Mouse (Mus musculus) mature B cell (primary cell): Measurements from ENCODE around the gene Gm10320.

Source experiments
- in situ Hi-C: fragments of 300-500 bp; cut with MboI; formaldehyde crosslinking; loops from 2 replicates; pipeline ENCODE4 v1.14.3; 2019

The Gm10320 gene

DNA sequence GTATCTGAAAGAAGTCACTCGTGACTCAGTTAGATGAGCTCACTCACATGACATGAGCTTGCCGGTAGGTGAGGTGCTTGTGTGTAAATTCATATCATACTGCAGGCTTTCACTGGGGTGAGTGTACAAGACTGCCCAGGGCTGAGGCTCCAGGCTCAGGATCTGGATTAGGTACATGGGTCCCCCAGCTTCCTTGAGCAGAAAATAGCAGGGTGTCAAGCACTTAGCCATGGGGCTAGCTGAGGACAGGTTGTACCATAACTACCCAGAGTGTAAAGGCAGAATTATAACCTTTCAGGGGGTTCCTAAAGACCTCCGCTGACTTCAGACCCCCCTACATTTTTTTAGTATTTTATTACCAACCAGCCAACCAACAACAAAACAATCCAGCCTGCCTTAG, at the start of gene Gm10320:
TSS of gene Gm10320 (minus strand) at position 93 of the 400 bp plus-strand sequence.
- in situ Hi-C loops: no loop called here

DNA sequence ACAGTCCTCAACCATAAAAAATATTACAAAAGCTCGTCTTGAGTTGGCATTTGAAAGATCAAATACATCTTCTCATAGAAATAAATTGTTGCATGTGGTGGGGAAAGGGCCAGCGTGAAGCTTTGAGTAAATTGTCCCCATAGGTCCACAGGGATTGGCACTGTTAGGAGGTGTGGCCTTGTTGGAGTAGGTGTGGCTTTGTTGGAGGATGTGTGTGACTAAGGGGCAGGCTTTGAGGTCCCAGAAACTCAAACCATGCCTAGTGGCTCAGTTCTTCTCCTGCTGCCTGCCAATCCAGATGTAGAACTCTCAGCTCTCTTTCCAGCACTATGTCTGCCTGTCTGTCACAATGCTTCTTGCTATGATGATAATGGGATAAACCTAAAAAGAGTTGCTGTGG, 49.8 kb upstream of the Gm10320 start:
- in situ Hi-C loops: no loop called here

DNA sequence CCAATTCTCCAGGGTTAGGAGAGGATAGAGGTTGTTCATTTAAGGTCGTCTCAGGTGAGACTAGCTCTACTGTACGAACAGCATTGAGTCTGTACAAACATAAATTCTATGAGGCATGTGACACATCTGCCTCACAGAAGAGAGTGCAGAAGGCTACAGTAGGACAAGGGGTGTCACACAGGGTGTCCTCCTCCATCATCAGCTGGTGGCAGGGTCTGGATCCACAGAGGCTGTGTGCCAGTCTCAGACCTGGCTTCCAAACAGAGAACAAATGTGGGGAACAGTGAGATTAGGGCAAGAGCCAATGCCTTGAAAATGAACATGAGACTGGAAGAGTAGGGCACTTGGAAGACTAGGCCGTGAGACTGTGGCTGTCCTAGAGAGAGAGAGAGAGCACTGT, 48.4 kb upstream of the Gm10320 start:
- in situ Hi-C loops: no loop called here

DNA sequence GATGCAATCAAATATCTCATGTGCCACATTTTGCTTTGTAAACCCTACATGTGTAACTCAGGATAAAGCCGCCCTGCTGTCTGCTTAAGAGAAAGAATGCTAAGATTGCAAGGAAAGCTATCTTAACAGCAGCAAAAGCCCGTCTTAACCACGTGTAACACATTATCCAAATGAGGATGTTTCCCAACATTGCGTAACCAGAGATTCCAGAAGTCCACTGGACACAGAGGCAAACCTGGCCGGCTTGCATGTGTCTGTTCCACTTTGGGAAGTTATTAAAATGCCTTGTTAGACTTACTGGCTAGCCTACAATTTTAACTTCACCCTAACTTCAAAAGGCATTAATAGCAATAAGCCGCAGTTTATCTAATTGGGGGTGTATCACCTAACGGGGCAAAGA, 47.5 kb upstream of the Gm10320 start:
- in situ Hi-C loops: no loop called here

DNA sequence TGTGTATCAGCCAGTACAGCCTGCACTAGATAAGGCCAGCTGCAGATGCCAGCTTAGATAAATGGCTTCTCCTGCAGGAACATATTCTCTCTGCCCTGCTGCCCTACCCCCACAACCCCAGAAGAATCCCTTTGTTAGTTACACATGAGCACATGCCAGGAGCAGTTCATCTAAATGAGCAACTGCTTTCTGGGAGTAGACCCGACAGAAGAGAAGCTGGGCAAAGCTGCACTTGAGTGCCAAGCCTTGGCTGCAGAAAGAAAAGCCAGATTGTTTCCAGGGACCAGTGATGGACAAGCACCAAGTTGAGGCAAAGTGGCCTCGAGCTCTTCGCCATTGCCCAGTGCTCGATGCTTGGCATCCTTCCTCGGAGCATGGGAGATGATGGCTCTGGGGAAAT, 46.8 kb upstream of the Gm10320 start:
- in situ Hi-C loops: no loop called here

DNA sequence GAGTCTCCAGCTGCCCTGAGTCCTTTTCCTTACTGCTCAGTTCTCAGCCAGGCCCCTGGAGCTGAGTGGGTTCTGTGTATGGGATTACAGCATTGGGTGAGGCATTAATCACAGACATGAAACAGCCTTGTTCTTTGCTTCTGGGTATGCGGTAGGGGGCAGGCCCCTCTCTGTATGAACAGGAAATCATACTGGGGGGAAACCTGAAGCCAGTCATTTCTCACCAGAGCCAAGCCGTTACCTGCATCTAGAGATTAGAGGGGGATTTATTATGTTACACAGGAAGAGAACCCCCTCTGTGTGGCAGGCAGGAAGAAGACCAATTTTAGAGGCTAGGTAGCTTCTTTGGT, 43.1 kb upstream of the Gm10320 start:
- in situ Hi-C loops: no loop called here

DNA sequence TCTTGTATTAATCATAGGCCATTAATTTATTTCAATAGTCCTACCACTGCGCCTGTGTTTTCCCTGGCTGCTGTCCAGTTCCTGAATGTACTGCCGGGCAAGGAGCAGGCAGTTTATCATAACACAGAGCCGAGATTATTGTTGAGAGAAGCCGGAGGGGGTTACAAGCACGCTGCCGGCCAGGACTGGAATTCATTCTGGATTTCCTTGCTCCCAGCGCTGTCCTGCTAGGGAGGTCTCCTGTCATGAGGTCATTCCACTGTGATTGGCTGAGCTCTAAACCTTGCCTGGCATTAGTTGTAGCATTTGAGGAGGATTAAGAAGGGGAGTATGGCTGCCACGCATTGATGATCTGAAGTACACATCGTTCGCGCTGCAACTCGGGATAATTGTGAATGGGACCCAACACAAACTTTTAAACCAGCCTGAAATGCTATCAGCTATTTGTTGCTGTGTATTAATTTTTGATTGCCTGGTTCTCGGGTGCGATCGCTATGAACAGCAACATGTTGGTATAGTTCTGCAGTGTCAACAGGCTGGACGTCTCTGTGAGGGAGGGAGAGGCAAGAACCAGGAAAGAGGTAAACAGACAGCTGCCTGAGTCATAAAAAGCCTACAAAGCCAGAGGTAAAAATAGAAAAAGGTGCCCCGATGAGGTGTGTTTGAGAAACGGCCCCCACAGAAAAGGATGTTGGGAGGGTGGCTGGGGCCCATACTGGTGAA, 42.5 kb upstream of the Gm10320 start:
- in situ Hi-C loops: no loop called here

DNA sequence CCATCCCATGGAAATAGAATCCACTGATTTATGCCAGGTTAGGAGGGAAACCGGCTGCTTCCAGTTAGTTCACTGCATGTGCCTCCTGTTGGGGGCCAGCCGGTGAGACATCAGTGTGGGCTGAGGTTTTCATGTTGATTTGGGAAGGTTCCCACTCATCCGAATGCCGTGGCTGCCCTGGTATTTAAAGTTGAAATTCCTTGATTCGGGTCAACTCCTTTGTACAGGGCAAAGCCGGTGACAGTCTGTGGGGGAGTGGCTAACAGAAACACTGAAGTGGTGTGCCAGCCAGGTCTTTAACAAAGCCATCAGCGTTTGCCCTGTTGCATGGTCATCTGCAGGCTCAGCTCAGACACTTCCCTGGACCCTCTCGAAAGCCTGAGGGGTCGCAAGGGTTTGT, 41.6 kb upstream of the Gm10320 start:
- in situ Hi-C loops: no loop called here

DNA sequence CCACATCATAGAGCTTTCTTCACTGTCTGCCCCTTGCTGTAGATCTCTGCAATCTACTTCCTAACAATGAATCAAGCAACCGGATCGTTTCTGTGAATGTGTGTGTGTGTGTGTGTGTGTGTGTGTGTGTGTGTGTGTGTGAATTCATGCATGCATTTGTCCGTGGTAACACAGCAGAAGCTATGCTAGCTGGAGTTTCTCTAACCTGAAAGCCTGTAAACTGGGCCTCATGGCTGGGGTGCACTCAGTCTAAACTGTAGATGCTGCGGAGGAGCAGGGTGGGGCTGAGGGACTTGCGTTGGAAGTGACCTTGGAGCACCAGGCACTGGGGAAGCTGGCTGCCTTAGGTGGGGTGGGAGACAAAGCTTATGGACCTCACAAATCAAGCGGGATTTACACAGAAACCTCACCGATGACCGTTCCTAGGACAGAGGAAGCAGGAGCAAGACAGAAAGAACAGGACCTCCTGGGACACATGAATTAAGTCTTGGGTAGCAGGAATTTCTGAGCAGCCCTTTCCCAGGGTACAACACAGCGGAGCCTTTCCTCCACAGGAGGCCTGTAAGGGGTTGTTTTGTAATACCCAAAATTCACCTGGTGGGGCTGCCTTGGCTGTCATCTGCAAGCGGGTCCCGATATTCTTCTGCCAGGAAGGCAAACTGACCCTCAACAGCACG, 41.0 kb upstream of the Gm10320 start:
- in situ Hi-C loops: no loop called here

DNA sequence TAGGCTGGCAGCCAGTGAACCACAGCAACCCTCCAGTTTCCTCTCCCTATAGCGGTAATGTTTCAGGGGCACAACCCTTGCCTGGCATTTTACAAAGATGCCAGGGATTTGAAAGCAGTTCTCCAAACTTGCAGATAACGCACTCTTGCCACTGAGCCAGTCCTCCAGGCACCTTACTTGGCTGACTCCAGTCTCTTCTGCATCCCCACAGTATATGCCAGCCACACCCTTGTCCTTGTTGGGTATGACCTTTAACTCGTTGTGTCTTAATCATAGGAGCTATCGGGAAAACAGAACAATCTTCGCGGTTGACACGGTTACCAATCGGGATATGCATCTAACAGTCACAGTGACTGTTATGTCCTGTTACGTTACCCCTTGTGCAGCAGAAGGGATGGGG, 40.2 kb upstream of the Gm10320 start:
- in situ Hi-C loops: no loop called here

DNA sequence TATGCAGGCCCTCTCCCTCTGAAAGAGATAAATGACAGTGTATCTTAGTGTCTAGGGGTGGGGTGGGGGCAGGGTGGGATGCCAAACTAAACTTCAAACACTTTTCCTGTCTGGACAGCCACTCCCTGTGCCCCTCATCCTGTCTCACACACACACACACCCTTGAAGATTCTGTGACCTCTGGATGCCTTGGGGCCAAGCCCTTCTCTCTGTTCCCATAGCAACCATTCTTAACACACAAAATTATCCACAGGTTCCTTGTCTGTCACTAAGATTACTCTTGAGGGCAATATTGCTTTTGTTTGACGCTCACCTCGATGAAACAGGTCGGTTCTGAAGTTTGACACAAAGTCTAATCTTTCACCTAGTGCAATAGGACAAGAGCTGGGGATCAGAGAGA, 39.5 kb upstream of the Gm10320 start:
- in situ Hi-C loops: no loop called here

DNA sequence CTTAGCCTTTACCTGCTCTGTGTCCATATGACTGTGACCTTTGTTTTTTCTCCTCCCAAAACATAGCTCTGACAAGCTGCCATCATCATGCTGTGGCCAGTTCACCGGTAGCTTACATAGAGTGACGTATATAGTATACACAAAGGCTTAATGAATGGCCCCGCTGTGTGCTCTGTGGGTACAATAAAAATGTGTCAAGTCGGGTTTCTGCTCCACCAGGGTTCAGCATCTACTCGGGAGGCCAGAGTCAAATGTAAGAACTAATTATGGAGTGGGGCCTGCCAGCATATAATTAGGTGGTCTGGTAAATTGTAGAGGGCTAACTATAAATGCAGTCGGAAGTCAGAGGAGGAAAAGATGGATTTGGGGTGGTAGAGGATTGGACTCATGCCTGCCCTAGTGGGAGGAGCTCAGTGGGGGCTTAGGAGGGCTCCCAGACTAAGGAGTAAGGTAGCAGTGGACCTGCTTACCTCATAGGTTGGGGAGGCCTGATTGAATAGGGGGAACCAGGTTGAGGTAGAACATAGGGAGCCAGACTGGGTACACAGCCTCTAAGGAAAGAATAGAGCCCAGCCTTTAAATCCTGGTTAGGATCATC, 32.0 kb upstream of the Gm10320 start:
- in situ Hi-C loops: no loop called here

DNA sequence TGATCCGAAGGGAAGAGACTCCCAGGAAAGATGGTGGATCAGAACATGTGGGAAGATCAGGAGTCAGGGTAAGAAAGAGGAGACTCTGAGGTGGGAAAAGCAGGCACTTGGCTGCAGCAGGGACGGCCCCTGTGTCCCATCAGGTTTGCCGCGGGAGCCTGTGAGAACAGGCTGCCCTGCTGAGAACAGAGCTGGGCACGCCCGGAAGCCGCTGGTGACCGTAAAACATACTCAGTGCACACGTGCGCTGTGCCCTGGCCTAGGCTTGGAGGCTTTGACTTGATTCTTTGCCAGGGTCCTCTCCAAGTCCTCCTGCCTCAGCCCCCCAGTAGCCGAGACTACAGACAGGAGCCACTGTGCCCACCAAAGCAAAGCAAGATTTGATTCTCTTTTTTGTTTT, 26.5 kb upstream of the Gm10320 start:
- in situ Hi-C loops: no loop called here

DNA sequence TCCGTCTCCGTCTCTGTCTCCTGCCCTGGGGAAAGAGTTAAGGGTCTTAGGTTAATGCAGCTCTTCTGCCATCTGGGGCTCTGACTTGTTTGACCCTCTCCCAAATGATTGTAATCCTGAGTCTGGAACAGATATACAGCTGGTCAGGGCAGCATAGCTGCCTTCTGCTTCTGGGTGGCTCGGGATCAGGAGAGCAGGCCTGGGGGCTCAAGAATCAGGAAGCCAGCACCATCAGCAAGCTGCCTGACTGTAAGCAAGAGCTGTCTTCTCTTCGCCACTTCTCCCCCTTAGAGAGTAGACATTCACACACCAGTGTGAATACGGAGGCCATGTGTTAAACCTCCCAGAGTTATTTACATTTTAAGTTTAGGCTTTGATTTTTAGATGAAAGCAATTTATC, 25.9 kb upstream of the Gm10320 start:
- in situ Hi-C loops: no loop called here

DNA sequence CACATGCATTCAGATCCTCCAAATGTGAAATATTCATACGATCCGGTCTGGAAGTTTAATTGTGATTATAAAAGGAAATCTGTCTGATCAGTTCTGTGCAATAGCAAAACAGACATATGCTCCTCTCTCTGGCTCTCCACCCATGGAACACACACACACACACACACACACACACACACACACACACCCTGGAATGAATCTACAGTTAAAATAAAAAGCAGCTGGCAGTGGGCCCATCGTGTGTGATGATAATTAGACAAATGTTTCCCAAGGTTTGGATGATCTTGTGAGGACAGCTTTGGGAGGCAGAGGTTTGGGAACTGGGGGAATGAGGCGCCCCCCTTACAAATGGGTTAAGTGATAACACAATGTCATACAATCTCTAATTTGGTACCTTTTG, 25.2 kb upstream of the Gm10320 start:
- in situ Hi-C loops: no loop called here

DNA sequence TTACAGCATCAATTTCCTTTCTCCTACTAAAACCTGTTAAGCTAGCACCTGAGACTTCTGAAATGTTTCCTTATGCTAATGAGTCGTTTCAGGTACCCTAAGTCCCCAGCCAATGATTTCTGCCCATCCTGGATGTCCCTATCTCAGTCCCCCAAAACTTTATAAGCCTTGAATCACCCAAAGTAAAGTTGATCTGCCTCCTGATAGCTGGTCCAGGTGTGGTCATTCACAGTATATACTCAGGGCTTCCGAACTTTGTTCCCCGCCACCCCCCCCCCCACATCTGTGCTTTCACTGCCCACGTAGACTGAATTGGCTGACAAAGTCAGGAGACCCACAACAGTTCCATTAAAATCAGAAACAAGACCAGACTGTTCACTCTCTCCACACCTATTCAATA, 20.3 kb upstream of the Gm10320 start:
- in situ Hi-C loops: no loop called here

DNA sequence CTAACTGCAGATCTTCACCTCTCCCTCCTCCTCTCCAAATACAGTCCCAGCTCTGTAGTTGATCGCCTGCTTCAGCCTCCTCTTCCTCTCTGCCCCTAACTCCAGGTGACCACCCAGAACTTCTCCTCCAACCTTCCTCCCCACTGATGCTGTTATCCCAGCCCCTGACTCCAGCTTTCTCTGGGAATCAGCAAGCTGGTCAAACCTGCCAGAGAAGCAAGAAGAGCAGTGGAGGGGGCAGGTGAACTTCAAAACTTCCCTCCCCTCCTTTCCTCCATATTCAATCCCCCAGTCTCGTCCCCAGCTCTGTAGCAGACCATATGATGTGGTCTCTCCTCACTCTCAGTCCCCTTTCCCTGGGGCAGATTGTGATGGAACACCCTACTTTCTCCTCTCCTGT, 15.9 kb upstream of the Gm10320 start:
- in situ Hi-C loops: no loop called here

DNA sequence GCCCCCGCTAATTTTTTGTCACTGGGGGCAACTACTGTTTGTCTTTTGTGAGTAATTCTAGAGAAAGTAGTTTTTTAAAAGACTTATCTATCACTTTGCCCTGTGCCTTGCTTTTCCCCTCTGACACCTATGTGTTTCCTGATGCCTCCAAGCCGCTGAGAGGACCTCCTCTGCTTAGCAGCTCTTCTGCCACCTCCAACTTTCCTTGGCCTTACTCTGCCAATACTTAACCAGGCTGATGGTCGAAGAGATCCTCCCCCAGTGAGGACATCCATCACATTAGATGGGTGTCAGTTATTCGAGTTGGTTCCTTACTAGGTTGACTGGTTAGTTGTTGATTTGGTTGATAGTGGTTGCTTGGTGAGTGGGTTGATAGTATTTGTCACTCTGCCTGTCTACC, 14.7 kb upstream of the Gm10320 start:
- in situ Hi-C loops: no loop called here

DNA sequence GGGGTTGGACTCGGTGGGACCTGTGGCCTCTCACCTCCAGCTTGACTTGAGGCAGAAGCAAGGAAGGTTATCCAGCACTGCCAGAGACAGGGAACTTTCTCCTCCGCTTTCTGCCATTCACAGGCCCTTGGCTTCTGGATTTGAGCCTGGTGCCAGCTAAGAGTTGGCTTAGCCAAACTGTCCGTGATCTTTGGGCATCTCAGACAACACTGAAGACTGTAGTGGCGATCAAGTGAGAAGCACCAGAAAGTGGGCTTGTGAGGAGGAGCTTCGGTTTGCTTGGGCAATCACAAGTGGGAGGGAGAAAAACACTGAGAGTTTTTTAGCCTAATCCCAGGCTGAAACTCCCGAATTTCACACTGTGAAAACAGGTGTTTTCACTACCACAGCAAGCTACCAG, 14.2 kb upstream of the Gm10320 start:
- in situ Hi-C loops: no loop called here

DNA sequence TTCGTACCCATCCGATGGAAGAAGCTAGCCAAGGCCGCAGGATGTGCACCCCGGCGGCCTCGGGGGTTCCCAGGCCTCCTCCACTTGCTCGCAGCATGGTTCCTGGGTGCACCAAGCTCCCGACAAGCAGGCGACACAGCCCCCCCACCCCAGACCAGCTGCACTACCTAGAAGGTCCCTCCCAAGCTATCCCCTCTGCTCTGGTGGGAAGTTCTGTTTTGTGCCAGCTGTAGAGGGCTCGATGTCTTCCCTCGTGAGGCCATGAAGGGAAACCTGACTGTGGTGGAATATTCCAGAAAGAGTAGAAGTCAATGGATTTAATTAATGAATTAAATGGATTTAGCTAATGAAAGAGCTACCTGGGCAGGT, 13.7 kb upstream of the Gm10320 start:
- in situ Hi-C loops: no loop called here

DNA sequence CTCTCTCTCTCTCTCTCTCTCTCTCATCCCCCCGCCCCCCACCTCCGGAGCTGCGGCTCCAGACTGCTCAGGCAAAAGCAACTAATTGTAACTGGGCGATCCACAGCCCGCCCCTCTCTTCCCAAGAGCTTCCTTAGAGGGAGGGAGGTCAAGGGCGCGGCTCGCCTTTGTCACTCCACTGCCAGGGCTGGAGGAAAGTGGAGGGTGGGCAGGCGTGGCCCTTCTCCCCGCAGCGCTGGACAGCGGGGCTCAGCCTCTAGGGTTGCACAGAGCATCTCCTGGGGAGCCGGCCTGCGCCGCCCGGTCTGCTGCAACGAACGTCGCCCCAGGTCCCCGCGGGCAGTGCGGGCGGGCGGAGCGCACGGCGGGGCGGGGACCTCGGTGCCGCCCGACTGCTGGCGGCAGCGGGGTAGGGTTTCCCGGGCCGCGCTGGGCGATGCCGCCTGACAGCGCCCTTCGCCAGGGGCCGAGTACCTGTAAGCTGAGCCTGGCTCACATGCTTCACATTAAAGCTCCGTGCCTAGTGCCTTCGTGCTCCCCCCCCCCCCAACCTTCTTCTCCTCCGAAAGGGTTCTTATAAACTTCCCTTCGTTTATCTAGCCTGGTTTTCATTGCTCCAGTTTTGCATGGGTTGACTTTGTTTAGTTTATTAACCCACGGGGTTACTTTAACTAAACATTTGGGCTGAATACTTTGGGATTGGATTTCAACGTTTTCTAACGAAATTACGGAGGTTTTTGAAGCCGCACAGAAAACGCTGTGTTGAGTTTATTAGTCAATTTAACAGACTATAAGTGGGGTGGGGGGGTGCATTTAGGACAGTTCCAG, 13.1 kb upstream of the Gm10320 start:
- in situ Hi-C loops: no loop called here

DNA sequence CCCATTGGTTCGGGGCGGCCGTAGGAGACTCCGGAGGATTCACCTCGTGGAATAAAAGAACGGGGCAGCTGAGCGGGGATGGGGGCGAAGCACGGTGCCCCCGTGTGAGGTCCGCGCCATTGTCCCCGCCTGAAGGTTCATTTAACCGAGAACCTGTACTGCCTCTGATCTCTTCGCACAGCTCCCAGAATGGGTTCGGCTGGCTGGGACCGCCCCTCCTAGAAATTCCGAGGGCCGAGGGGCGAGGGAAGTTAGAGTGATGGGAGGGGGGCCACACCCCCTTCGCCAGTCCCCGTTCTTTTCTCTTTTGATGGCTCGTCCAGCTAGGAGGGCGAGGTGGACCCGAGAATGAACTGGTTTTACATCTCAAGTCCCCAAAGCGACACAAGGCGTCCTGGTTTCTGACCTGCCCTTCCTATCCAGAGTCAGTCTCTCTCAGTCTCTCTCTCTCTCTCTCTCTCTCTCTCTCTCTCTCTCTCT, 12.4 kb upstream of the Gm10320 start:
- in situ Hi-C loops: no loop called here

DNA sequence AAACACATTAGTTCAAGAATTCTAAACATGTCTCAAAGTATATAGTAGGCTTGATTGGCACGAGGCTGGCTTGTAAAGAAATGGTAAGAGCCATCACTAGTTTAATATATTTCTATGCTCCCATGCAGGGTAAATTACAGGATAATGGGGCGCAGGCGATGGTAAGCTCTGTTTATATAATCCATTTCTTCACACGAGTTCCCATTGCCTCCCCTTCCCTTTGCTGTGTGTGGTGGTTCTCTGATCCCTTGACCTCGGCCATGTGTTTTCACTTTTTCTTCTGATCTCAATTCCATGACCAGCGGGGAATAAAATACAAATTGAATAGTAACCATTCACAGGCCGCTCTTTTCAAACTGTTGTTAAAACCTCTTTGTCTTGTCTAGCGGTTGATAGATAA, 11.8 kb upstream of the Gm10320 start:
- in situ Hi-C loops: no loop called here
